Mouse (Mus musculus) thymus, adult 2 months (tissue): ENCODE data around the gene Olfr101.

ENCODE experiments used
- CTCF ChIP-seq: fragments of 200-500 bp; IDR thresholded peaks from 2 replicates; pipeline ENCODE4 v1.5.1; 2012; ENCODE audit warnings: mild to moderate bottlenecking, control low read depth, low read length, moderate library complexity, borderline replicate concordance; ENCODE audit not compliant: control insufficient read depth, poor library complexity, insufficient read depth; ENCODE audit errors: extremely low read depth
- POLR2A ChIP-seq: fragments of 200-500 bp; IDR thresholded peaks from 2 replicates; pipeline ENCODE4 v1.6.1; 2012; ENCODE audit warnings: mild to moderate bottlenecking, low read length, control low read depth, moderate library complexity; ENCODE audit not compliant: control insufficient read depth, poor library complexity, insufficient read depth; ENCODE audit errors: extremely low read depth

DNA sequence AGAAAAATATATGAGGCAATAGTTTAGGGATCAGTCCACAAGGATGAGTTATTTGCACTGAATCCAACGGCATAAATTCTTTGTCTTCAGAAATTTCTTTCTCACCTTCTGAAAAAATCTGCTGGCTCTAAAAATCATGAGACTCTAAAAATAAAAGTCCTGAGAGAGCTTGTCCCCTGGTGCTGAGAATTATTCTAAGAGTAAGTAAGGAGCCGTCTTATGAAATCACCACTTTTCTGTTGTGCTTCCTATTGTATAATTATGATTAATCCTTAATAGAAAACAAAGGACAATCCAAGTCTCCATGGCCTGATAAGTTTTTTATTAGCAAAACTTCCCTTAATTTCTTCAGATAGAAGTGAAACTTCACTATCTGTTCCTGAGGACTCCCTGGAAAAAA, 35.5 kb upstream of the Olfr101 start, which contains the start of gene Olfr103:
- TF ChIP-seq CTCF (no peak), POLR2A (no peak)
